Mouse (Mus musculus) urinary bladder, adult 2 months (tissue): ENCODE measurements around the gene Pip. TPM values are rescaled to one million over a fixed set of nuclear protein-coding genes. Genes with fewer than 3 reads are reported as not detected.

Experiments
- DNase-seq: peaks from one replicate; pipeline ENCODE4 v3.0.0; 2022; ENCODE audit warnings: low spot score
- polyA plus RNA-seq: library from polyadenylated mRNA; depleted of rRNA; stranded (reverse); fragments of >200 nt; gene quantifications from 2 replicates; pipeline ENCODE4 v1.2.3, GENCODE M21; 2012; rRNA removed

The Pip gene
- not detected in 2 replicates for polyA plus RNA-seq

GRCm38 (mm10) chr6:41847235-41847634 lies at the start of gene Pip:
Gene Pip, plus strand, starts transcription at chr6:41847535.
- DNase-seq, result no peak

- no peak for DNase-seq
Measured at GRCm38 (mm10) chr6:41824086-41824485, 23.2 kb upstream of the Pip start.

- DNase-seq, result no peak
Measured at GRCm38 (mm10) chr6:41829516-41829915, 17.8 kb upstream of the Pip start.

- DNase-seq, result no peak
Measured at GRCm38 (mm10) chr6:41852689-41853088, 5.4 kb downstream of the Pip start, which contains the start of gene Sval2. Gene Sval2, plus strand, starts transcription at chr6:41852989.

- no peak for DNase-seq
Measured at GRCm38 (mm10) chr6:41864038-41864437, 16.7 kb downstream of the Pip start.

Other genes starting within 250 kb of the Pip start
- gene Ephb6, start 242.1 kb upstream of the Pip start, polyA plus RNA-seq, result 10.7 and 11.2 TPM in 2 replicates
- 0.15 and 0.22 TPM in 2 replicates for gene Trpv6, start 211.1 kb upstream of the Pip start, polyA plus RNA-seq
- gene Trpv5, start 166.8 kb upstream of the Pip start, polyA plus RNA-seq, result not detected in 2 replicates
- not detected in 2 replicates for gene Llcfc1, start 163.1 kb upstream of the Pip start, polyA plus RNA-seq
- not detected in 2 replicates for gene Kel, start 143.2 kb upstream of the Pip start, polyA plus RNA-seq
- not detected in 2 replicates for gene Olfr459, start 72.4 kb upstream of the Pip start, polyA plus RNA-seq
- not detected in 2 replicates for gene Sval2, start 5.5 kb downstream of the Pip start, polyA plus RNA-seq
- gene Sval1, start 104.1 kb downstream of the Pip start, polyA plus RNA-seq, result not detected in 2 replicates
- not detected in 2 replicates for gene Sval3, start 120.6 kb downstream of the Pip start, polyA plus RNA-seq
- not detected in 2 replicates for gene Sva, start 190.9 kb downstream of the Pip start, polyA plus RNA-seq